Mouse (Mus musculus) left cerebral cortex, postnatal 25 days (tissue): ENCODE results near the gene Foxr1. TPM values are rescaled to one million over a fixed set of nuclear protein-coding genes. Genes with fewer than 3 reads are reported as not detected.

ENCODE experiments used
- DNase-seq, 2 experiments: peaks; one replicate each; pipeline ENCODE4 v3.0.0; 2022; ENCODE audit warnings: low spot score in 2 of 2, mixed read lengths in 1 of 2
- intact Hi-C: fragments of 180-260 bp; cut with DNase I; formaldehyde crosslinking; loops from one replicate; pipeline ENCODE4 v1.15.1; 2025
- total RNA-seq, 2 experiments: library from RNA; stranded (reverse); gene quantifications; 2 replicates each; pipeline ENCODE4 v1.2.3; 2021

The Foxr1 gene
- not detected for total RNA-seq

GRCm38 (mm10) chr9:44440961-44441360, at the start of gene Foxr1:
Foxr1 (minus strand) TSS chr9:44441136.
- no peak for DNase-seq
- intact Hi-C loops, result no loop called here

- intact Hi-C loops, result no loop called here
- DNase-seq, result no peak
These were observed 49.4 kb upstream of the Foxr1 start for GRCm38 (mm10) chr9:44490086-44490967.

GRCm38 (mm10) chr9:44489651-44490085, 48.7 kb upstream of the Foxr1 start:
- intact Hi-C loops, result no loop called here
- DNase-seq, result no peak

- intact Hi-C loops, result no loop called here
- peak; percentile 51 to 53 for DNase-seq
These were observed 48.0 kb upstream of the Foxr1 start for GRCm38 (mm10) chr9:44488855-44489381.

- no peak for DNase-seq
- intact Hi-C loops, result no loop called here
These were observed 47.5 kb upstream of the Foxr1 start for GRCm38 (mm10) chr9:44488416-44488815.

GRCm38 (mm10) chr9:44487441-44487840, 46.5 kb upstream of the Foxr1 start:
- no peak for DNase-seq
- intact Hi-C loops, result no loop called here

GRCm38 (mm10) chr9:44486741-44487421, 45.9 kb upstream of the Foxr1 start:
- intact Hi-C loops, result no loop called here
- DNase-seq, result no peak

- DNase-seq, result no peak
- intact Hi-C loops, result no loop called here
These were observed 45.4 kb upstream of the Foxr1 start for GRCm38 (mm10) chr9:44486335-44486734.

GRCm38 (mm10) chr9:44485516-44486161, 44.7 kb upstream of the Foxr1 start:
- intact Hi-C loops, result no loop called here
- no peak for DNase-seq

GRCm38 (mm10) chr9:44485105-44485515, 44.2 kb upstream of the Foxr1 start:
- no peak for DNase-seq
- intact Hi-C loops, result no loop called here

GRCm38 (mm10) chr9:44484311-44485104, 43.6 kb upstream of the Foxr1 start:
- intact Hi-C loops, result no loop called here

GRCm38 (mm10) chr9:44483510-44484044, 42.6 kb upstream of the Foxr1 start:
- peak; percentile 65 to 66 for DNase-seq
- intact Hi-C loops, result no loop called here

More at GRCm38 (mm10) chr9:44484311-44485104, 43.6 kb upstream of the Foxr1 start:
- DNase-seq, result no peak

GRCm38 (mm10) chr9:44483041-44483509, 42.1 kb upstream of the Foxr1 start:
- intact Hi-C loops, result no loop called here
- DNase-seq, result no peak

GRCm38 (mm10) chr9:44482552-44482951, 41.6 kb upstream of the Foxr1 start, which contains the start of gene Bcl9l:
Bcl9l (plus strand) TSS chr9:44482825.
- intact Hi-C loops, result loop anchor here (1.0 kb wide), 1 partner anchor 16 kb away; no protein-coding TSS in a partner anchor
- peak; percentile 92 to 94 for DNase-seq

- no peak for DNase-seq
- intact Hi-C loops, result loop anchor here (1.0 kb wide), 1 partner anchor 16 kb away; no protein-coding TSS in a partner anchor
These were observed 41.2 kb upstream of the Foxr1 start for GRCm38 (mm10) chr9:44482112-44482511.

- intact Hi-C loops, result loop anchor here (2.0 kb wide), 1 partner anchor 23 kb away; no protein-coding TSS in a partner anchor
These were observed 38.9 kb upstream of the Foxr1 start for GRCm38 (mm10) chr9:44479628-44480428.

GRCm38 (mm10) chr9:44478959-44479605, 38.1 kb upstream of the Foxr1 start:
- intact Hi-C loops, result loop anchor here (2.0 kb wide), 1 partner anchor 22 kb away; no protein-coding TSS in a partner anchor
- peak; percentile 64 to 74 for DNase-seq

More at GRCm38 (mm10) chr9:44479628-44480428, 38.9 kb upstream of the Foxr1 start:
- peak; percentile 88 to 95 for DNase-seq
